Mouse (Mus musculus): ENCODE measurements around the gene Tbx5.

Tbx5 gene

DNA sequence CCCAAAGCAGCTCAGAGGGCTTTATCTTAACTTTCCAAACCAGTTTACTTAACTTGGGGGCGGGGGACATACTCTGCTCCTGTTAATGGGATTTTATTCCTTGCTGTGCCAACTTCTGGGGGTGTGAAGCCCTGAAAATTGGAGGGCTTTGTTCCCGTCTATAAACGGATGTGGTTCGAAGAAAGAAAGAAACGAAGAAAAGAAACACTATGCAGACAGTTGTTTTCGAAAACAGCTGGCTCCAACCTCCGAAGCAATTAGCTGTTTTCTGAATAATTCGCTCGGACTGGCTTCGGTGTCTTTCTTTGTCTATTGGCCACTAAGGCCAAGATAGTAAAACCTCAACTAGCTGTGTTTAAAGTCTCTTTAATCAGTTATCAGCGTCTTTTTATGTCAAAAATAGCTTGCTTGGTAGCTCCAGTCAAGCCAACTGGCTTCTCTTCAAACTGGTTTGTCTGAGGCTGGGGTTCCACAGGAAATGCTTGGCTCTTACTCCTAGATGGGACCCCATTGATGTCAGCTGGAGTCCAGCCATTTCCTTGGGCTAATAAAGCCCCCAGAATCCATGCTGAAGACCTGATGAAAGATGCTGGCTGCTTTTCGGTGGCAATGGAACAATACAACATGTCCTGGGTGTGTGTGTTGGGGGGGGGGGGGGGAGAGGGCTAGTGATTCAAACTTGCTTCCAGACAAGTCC, 21.3 kb upstream of the Tbx5 start:
- in situ Hi-C loops (cut with MboI, MseI), result no loop called here

DNA sequence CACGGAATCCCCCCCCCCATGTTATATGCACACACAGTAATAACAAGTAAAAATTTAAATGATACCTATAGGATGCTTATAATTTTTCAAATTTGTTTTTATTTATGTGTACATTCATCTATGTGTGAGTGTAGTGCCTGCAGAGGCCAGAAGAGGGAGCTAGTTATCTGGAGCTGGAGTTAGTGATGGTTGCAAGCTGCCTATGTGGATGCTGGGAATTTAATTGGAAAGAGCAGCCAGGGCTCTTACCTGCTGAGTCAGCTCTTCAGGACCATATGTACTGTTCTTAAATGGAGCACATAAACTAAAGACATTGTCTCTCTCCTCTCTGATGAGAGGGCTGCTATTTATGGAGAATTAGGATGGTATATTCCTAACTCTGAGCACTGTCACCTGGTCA, 17.2 kb upstream of the Tbx5 start:
- in situ Hi-C loops (cut with MboI, MseI), result no loop called here

DNA sequence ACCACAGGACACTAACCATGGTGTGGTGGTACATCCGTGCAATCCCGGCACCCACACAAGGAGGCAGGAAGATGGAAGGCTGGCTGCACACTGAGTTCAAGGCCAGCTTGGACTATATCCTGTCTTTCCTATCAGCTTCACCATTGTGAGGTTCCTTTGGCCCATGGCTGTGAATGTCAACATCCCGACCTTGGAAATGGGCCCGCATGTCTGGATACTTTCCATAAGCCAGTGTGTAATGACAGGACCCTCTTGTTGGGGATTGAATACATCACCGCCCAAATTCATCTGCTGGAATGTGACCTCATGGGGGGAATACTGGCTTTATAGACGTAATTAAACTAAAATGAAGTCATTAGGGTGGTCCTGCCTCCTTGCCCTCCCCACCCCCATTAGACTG, 12.0 kb upstream of the Tbx5 start:
- in situ Hi-C loops (cut with MboI, MseI), result no loop called here

- in situ Hi-C loops (cut with MboI, MseI), result no loop called here
Measured at GRCm38 (mm10) chr5:119821506-119821905, 11.0 kb upstream of the Tbx5 start.

- in situ Hi-C loops (cut with MboI, MseI), result no loop called here
Measured at GRCm38 (mm10) chr5:119827341-119827740, 5.1 kb upstream of the Tbx5 start.

- in situ Hi-C loops (cut with MboI, MseI), result no loop called here
Measured at GRCm38 (mm10) chr5:119830611-119831010, 1.9 kb upstream of the Tbx5 start.

DNA sequence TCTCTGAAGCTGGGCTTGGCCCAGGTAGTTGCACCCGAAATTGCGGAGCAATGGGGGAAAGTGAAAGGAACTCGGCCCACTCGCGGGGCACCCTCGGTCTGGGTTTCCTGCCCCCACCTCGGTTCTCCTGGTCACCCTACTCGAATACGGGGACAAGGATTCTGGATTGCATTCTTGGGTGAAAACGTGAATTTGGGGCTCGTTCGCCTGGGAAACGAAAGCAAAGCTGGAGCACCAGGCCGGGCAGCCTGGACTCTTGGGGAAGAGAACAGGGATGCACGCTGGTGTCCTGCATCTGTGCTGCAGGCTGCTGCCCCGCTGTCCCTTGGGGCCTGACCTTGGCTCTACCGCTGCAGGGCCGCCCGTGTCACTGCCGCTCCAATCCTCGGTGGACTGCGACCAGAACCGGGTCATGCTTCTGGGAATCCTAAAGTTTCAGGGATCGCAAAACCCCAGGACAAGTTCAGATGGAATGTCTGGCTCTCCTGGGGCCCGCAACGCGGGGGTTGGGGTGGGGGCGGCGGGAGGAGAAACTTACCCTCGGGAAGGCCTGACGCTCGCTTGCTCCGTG, 1.2 kb upstream of the Tbx5 start:
- in situ Hi-C loops (cut with MboI, MseI), result no loop called here

DNA sequence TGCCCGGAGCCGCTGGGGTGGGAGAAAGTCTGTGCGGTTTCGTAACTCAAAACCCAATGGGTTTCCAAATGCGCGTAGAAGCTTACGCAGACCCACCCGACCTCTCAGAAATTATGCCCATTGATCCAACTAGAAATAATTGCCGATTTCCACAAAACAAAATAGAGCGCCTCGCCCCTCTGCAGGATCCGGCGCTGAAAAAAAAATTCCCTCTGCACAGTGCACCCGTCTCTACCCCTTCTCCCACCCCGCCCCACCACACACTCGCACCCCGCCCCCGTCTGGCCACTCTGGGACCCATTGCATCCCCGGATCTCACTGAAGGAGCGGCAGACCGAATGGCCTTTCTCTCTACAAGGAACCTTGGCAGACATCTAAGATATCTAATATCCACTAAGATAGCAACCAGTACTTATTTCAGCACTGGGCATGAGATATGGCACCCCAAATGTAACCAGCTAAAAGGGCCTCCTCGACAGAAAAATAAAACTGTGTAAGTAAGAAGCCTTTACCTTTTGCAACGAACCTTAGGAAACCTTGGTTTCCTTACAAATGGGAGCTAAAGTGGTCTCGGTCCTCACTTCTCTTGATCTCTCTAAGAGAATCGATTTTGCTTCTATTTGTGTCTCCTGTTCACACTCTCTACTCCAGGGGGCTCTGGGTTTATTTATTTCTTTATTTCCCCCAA, 533 bp upstream of the Tbx5 start:
- in situ Hi-C loops (cut with MboI, MseI), result no loop called here

GRCm38 (mm10) chr5:119833223-119834030, 959 bp downstream of the Tbx5 start:
- in situ Hi-C loops (cut with MboI, MseI), result no loop called here

DNA sequence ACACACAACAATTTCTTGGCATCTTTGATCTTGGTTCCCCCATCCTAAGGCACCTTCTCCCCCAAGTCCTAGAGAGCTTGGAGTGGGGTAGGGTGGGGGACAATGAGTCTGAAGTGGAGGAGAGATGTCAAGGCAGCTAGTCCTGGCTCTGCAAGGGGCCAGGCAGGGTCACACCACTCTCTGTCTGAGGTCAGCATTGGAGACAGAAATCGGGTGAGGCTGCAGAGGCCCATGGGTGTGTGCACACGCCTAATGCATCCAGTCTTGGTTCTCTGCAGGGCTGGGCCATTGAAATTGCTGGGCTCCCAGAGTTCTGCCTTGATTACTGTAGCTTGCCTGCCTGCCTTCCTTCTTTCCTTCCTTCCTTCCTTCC, 1.5 kb downstream of the Tbx5 start:
- in situ Hi-C loops (cut with MboI, MseI), result no loop called here

DNA sequence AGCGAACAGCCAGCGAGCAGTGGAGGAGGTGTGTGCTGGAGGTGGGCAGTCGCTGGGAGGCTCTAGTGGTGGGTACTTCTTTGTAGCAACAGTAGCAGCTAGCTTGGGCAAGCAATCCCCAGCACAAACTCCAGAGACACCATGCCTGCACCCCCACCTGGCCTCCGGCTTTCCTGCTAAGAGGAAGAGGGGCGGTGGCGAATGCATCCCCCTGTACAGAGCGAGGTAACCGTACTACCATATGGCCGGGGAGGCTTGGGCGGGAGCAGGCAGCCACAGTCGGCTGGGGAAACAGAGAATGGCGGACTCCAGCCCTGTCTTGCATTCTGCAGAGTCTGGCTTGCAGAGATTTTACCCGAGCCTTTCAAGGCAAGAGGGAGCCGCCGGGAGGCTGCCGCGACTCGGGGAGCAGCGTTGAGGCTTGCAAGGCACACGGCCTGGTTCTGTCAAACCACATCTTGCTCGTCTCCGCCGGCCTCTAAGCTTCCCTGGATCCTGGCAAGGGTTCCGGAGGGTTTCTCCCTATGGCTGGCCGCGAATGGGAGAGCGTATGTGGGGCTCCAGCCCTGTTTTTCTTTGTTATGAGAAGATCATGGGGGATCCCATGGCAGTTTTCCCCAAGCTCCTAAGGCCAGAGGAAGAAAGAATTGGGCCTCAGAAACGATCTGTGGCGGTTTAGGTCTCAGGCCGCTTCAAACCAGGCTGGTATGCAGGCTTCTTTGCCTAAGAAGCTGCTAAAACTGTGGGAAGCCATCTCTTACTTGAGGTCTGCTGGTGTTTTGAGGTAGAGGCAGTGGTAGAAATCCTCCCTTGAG, 2.8 kb downstream of the Tbx5 start:
- in situ Hi-C loops (cut with MboI, MseI), result no loop called here

DNA sequence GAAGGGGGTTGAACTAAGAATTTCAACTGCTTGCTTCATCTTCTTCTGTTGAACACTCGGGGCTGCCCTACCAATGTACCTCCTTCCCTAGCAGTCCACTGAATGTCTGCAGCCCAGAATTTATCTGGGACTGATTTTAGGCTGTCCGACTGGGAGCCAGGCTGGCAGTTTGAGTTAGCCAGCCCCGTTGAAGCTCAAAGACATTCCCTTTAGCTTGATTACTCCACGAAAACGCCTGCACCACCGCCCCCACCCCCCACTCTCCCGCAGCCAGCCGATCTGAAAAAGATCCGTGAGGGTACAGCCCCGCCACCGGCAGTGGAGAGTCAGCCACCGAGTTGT, 3.4 kb downstream of the Tbx5 start:
- in situ Hi-C loops (cut with MboI, MseI), result no loop called here

DNA sequence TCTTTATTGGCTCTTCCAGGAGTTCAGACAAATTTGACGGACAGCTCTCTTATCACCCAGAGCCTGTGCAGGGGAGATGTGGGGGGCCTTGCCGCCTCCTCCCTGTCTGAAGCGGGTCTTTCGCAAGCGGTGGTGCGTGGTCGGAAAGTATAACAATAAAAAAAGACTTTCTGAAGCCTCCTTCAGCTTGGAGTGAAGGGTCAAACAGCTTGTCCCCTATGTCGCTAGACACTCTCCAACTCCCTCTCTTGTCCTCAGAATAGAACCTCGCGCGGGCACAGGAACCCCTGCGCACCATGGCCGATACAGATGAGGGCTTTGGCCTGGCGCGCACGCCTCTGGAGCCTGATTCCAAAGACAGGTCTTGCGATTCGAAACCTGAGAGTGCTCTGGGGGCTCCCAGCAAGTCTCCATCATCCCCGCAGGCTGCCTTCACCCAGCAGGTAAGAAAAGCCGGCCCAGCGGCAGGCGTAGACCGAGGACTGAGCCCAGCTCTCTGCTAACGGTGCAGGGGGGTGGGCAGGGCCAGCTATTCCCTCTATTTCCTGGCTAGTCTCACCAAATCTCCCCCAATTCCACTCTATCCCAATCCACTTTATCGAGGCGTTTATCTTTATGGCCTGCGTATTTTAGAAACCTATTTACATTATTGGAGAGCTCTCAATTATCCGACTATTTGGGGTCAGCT, 4.3 kb downstream of the Tbx5 start:
- in situ Hi-C loops (cut with MboI, MseI), result no loop called here

DNA sequence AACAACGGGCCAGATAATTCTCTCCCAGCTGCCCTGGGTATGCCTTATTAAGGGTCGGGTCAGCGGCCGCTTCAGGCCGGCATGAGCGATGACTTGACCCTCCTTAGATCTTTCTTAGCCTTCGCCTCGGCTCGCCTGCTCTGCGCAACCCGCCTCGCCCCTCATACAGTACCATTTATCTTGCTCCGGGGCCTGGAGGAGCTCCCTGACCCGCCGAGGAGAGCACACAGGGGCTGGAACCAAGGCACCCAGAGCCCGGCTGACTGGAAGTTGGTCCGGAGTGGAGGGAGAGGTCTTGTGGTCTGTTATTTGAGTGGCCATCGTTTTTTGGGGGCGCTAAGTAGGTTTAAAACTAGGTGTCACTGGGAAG, 4.8 kb downstream of the Tbx5 start:
- in situ Hi-C loops (cut with MboI, MseI), result no loop called here

DNA sequence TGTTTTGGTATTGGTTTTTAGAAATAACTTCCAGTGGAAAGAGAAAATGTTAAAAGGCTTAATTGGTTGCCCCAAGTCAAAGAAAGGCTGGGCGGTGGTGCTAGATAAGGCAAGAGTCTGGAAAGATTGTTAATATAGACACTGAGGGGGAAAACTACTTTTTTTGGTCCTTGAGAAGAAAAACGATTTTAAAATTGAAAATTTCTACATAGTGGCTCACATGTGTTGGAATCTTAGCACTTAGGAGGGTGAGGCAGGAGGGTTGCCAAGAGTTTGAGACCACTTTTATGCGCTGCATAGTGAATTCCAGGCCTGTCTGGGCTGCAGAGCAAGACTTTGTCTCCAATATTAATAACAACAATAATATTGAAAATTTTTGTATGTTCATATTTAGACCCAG, 5.4 kb downstream of the Tbx5 start:
- in situ Hi-C loops (cut with MboI, MseI), result no loop called here

DNA sequence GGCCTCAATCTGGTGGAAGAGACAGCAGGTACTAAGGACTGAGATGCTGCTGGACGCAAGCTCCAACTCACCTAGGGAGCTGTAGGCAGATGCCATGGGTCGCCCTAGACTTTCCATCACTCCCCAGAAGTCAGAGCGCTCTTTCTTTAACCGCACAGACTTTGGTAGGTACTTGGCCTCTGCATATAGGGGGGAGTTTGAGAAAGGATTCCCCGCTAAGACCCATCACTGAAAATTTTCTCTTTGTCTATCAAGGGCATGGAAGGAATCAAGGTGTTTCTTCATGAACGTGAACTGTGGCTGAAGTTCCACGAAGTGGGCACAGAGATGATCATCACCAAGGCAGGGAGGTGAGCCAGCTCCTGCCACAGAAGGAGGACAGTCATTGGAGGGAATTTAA, 6.0 kb downstream of the Tbx5 start:
- in situ Hi-C loops (cut with MboI, MseI), result no loop called here

GRCm38 (mm10) chr5:119839156-119839555, 6.7 kb downstream of the Tbx5 start:
- in situ Hi-C loops (cut with MboI, MseI), result no loop called here

- in situ Hi-C loops (cut with MboI, MseI), result no loop called here
Measured at GRCm38 (mm10) chr5:119839616-119840368, 7.3 kb downstream of the Tbx5 start.

GRCm38 (mm10) chr5:119840404-119840803, 7.9 kb downstream of the Tbx5 start:
- in situ Hi-C loops (cut with MboI, MseI), result no loop called here

GRCm38 (mm10) chr5:119841634-119842420, 9.4 kb downstream of the Tbx5 start:
- in situ Hi-C loops (cut with MboI, MseI), result no loop called here
